Comparison of ENCODE assay signal across 8 mouse cellular contexts in the genomic region with DNA sequence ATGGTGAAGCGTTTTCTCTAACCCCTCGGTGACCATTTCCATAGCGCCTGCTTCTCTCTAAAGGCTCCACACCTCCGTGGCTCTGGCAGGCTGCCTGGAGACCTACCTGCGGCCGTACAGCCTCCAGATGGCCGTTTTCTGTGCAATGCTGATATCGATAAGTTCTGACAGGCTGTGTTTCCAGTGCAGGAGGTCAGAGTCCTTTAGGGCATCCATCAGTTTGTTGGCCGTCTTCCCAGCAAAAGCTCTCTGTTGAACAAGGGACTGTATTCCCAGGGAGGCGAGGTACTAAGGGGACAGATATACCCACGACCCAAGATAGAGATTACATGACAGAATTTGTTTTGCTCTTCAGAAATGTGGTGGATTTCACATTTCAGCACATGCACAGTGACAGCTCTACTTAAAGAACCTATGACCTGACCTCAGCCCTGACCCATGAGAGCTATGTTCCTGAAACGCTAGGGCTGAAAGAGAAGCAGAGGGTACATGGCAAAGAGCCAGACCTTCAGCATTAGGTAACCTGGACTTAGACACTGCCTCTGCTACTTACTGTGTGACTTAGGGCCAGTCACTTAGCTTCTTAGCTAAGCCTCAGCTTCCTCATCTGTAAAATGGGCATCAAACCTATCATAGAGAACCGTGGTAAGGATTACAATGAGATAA. TPM values are rescaled to one million over a fixed set of nuclear protein-coding genes. Genes with fewer than 3 reads are reported as not detected.
DNase-seq lines count a peak whose midpoint lies in the region; ATAC-seq and TF ChIP-seq lines count a peak whose summit lies in the region.

No protein-coding gene starts in this region.

- DNase-seq in adrenal gland, postnatal 10 days, result peak; percentile 25
- no peak for DNase-seq in adrenal gland, adult (ENCODE audit: inconsistent age in 2 of 2, low spot score in 1 of 2)
- DNase-seq in cerebellum, adult 2 months, result peak; percentile 79
- peak; percentile 63 for DNase-seq in kidney, postnatal 14 days
- no peak for DNase-seq in embryo, embryonic 10 days (ENCODE audit: low spot score)
- no peak for DNase-seq in MN1 (ENCODE audit: low spot score)

- H3K27me3 ChIP-seq in hindbrain, embryonic 15.5 days, result no peaks in the 10 kb centered on the region
- H3K27me3 ChIP-seq in hindbrain, embryonic 12.5 days, result no peaks in the 10 kb centered on the region
- H3K27me3 ChIP-seq in cerebellum, adult 2 months (ENCODE audit: control insufficient read depth, insufficient read depth, low read length), result no peaks in the 10 kb centered on the region

- no peak for TF ChIP-seq POLR2A in cerebellum, adult 2 months (IDR thresholded peaks at IDR 0.05; ENCODE audit: borderline replicate concordance, insufficient read depth, low read length)

- H3K36me3 ChIP-seq in hindbrain, embryonic 15.5 days, result peaks cover 88% of the 10 kb centered on the region
- peaks cover 92% of the 10 kb centered on the region for H3K36me3 ChIP-seq in hindbrain, embryonic 12.5 days

- H3K9me3 ChIP-seq in hindbrain, embryonic 15.5 days, result no peaks in the 10 kb centered on the region
- no peaks in the 10 kb centered on the region for H3K9me3 ChIP-seq in hindbrain, embryonic 12.5 days (replicated peaks)

- no peak; the same call in 1 of the 2 replicates for ATAC-seq in hindbrain, embryonic 15.5 days (ENCODE audit: low FRiP score, low read depth)
- no peak for ATAC-seq in hindbrain, embryonic 12.5 days (ENCODE audit: low FRiP score)

- peaks cover 25% of the 10 kb centered on the region for H3K4me1 ChIP-seq in hindbrain, embryonic 15.5 days (replicated peaks)
- H3K4me1 ChIP-seq in hindbrain, embryonic 12.5 days, result peaks cover 3% of the 10 kb centered on the region; the same call in 1 of the 2 replicates
- peaks cover 19% of the 10 kb centered on the region for H3K4me1 ChIP-seq in cerebellum, adult 2 months (ENCODE audit: control insufficient read depth, insufficient read depth, low read length)

- WGBS in hindbrain, embryonic 15.5 days, result 66% methylated on average over 13 of the region's 13 CpGs
- 86% methylated on average over 13 of the region's 13 CpGs for WGBS in hindbrain, embryonic 12.5 days
- 18% methylated on average over 13 of the region's 13 CpGs for WGBS in cerebellum, adult 2 months

- H3K4me3 ChIP-seq in hindbrain, embryonic 15.5 days, result no peak overlapping the region
- H3K4me3 ChIP-seq in hindbrain, embryonic 12.5 days, result no peak overlapping the region
- no peak overlapping the region for H3K4me3 ChIP-seq in cerebellum, adult 2 months (replicated peaks; ENCODE audit: insufficient read depth, low read depth, low read length)

- H3K27ac ChIP-seq in hindbrain, embryonic 15.5 days (replicated peaks), result peak overlapping the region; percentile 70
- H3K27ac ChIP-seq in hindbrain, embryonic 12.5 days, result no peak overlapping the region
- H3K27ac ChIP-seq in cerebellum, adult 2 months (ENCODE audit: insufficient read depth, low read length), result no peak overlapping the region; the same call in 1 of the 2 replicates

- no peak overlapping the region for H3K4me2 ChIP-seq in hindbrain, embryonic 15.5 days
- no peak overlapping the region for H3K4me2 ChIP-seq in hindbrain, embryonic 12.5 days (replicated peaks)

- TF ChIP-seq CTCF in cerebellum, adult 2 months (IDR thresholded peaks at IDR 0.05; ENCODE audit: borderline replicate concordance, insufficient read depth, low read depth, low read length), result no peak

- no peak overlapping the region for H3K9ac ChIP-seq in hindbrain, embryonic 15.5 days
- no peak overlapping the region for H3K9ac ChIP-seq in hindbrain, embryonic 12.5 days

RNA-seq across cellular contexts. Expression of a gene that starts 20.7 kb away (rescaled TPM):
- total RNA-seq in adrenal gland, postnatal 10 days (2021), result 100 to 1,000 TPM; 178 to 239 TPM
- polyA plus RNA-seq in hindbrain, embryonic 15.5 days (2015; fragmentation: Nextera tagmentation; extraction: Ambion mirVana), result 481 and 508 TPM in 2 replicates
- 508 and 529 TPM in 2 replicates for polyA plus RNA-seq in hindbrain, embryonic 12.5 days (2016; fragmentation: Nextera tagmentation; extraction: Ambion mirVana)
- polyA plus RNA-seq in cerebellum, adult 2 months (2012; rRNA removed), result 325 and 326 TPM in 2 replicates

RNA-seq across cellular contexts. Expression of a gene that starts 21.3 kb away (rescaled TPM):
- 10 to 100 TPM; 21.2 to 25.7 TPM for total RNA-seq in adrenal gland, postnatal 10 days (2021)
- 62.6 and 73.4 TPM in 2 replicates for polyA plus RNA-seq in hindbrain, embryonic 15.5 days (2015; fragmentation: Nextera tagmentation; extraction: Ambion mirVana)
- 48.7 and 50.4 TPM in 2 replicates for polyA plus RNA-seq in hindbrain, embryonic 12.5 days (2016; fragmentation: Nextera tagmentation; extraction: Ambion mirVana)
- 212 and 243 TPM in 2 replicates for polyA plus RNA-seq in cerebellum, adult 2 months (2012; rRNA removed)

RNA-seq across cellular contexts. Expression of a gene that starts 49.4 kb away (rescaled TPM):
- total RNA-seq in adrenal gland, postnatal 10 days (2021), result 10 to 100 TPM; 20.0 to 20.2 TPM
- polyA plus RNA-seq in hindbrain, embryonic 15.5 days (2015; fragmentation: Nextera tagmentation; extraction: Ambion mirVana), result 45.0 and 47.5 TPM in 2 replicates
- polyA plus RNA-seq in hindbrain, embryonic 12.5 days (2016; fragmentation: Nextera tagmentation; extraction: Ambion mirVana), result 49.9 and 50.7 TPM in 2 replicates
- 44.8 and 45.6 TPM in 2 replicates for polyA plus RNA-seq in cerebellum, adult 2 months (2012; rRNA removed)

Comparison
In these comparisons a context has a peak if more than half of its experiments do, and no peak if none do; other contexts are left out.
1. DNase-seq: peak in adrenal gland, postnatal 10 days (single experiment), cerebellum, adult 2 months (2 of 2) and kidney, postnatal 14 days (single experiment); none in adrenal gland, adult (0 of 2), embryo, embryonic 10 days (single experiment) and MN1 (single experiment).